Mouse (Mus musculus) G1E (cell line): ENCODE results near the gene Icmt. TPM values are rescaled to one million over a fixed set of nuclear protein-coding genes. Genes with fewer than 3 reads are reported as not detected.

Experiments used
- ATAC-seq: 2 replicates; pipeline ENCODE4 v1.8.0; 2016; ENCODE audit warnings: mild to moderate bottlenecking; ENCODE audit not compliant: insufficient number of reproducible peaks, poor library complexity, low FRiP score, severe bottlenecking; ENCODE audit errors: extremely low read depth
- DNase-seq: peaks from one replicate; pipeline ENCODE4 v3.0.0; 2012; ENCODE audit warnings: low spot score
- H3K27me3 ChIP-seq: 2 replicates; pipeline ENCODE4 v1.6.1; 2012; ENCODE audit warnings: mild to moderate bottlenecking, low read length, inconsistent platforms; ENCODE audit not compliant: insufficient read depth
- H3K36me3 ChIP-seq: replicated peaks from 2 replicates; pipeline ENCODE3; 2012; ENCODE audit warnings: mild to moderate bottlenecking, inconsistent platforms
- H3K4me1 ChIP-seq: 2 replicates; pipeline ENCODE4 v1.6.1; 2012; ENCODE audit warnings: low read depth, low read length, inconsistent platforms, mixed read lengths; ENCODE audit not compliant: insufficient read depth
- H3K4me3 ChIP-seq: 2 replicates; pipeline ENCODE4 v1.5.1; 2012; ENCODE audit warnings: low read depth, mild to moderate bottlenecking, inconsistent platforms, low read length, moderate library complexity, mixed read lengths
- H3K9me3 ChIP-seq: replicated peaks from 2 replicates; pipeline ENCODE4 v1.6.1; 2012; ENCODE audit warnings: inconsistent platforms
- CTCF ChIP-seq: IDR thresholded peaks from 2 replicates; pipeline ENCODE4 v1.5.1; 2012; ENCODE audit warnings: low read depth, low read length, inconsistent platforms, mixed read lengths
- GATA1 ChIP-seq: IDR thresholded peaks from 2 replicates; pipeline ENCODE4 v1.6.1; 2012; ENCODE audit warnings: borderline replicate concordance, low read length, inconsistent platforms, mixed read lengths
- GATA2 ChIP-seq: IDR thresholded peaks from 2 replicates; pipeline ENCODE4 v1.6.1; 2012; ENCODE audit warnings: low read depth, low read length, inconsistent platforms, borderline replicate concordance
- POLR2AphosphoS5 ChIP-seq: IDR thresholded peaks from 2 replicates; pipeline ENCODE4 v1.6.1; 2012; ENCODE audit warnings: low read depth, low read length, inconsistent platforms; ENCODE audit not compliant: insufficient replicate concordance
- TAL1 ChIP-seq: conservative IDR thresholded peaks from 2 replicates; pipeline ENCODE4 v1.6.1; 2012; ENCODE audit warnings: low read depth, low read length, inconsistent platforms, mixed read lengths
- polyA plus RNA-seq: library from polyadenylated mRNA; stranded (reverse); fragments of >175 nt; gene quantifications from 2 replicates; pipeline ENCODE4 v1.2.3, GENCODE M21; 2012
- total RNA-seq, 2 experiments: library from RNA; stranded (forward) in 1 of 2; stranded (reverse) in 1 of 2; fragments of 200-1000 nt in 1 of 2; fragments of >200 nt in 1 of 2; fragmentation: Nextera tagmentation in 1 of 2; gene quantifications; 2 replicates each; pipeline ENCODE4 v1.2.3; 2014 to 2017

Icmt gene
- total and polyA plus RNA-seq, 3 experiments: 19.0 to 21.9 (median 21.5) TPM

- H3K4me1 ChIP-seq: peaks cover 25% of the 10 kb centered on the region
- no peak for ATAC-seq
Measured at GRCm38 (mm10) chr4:152324641-152325562, 27.9 kb downstream of the Icmt start.

GRCm38 (mm10) chr4:152325574-152326411 is 28.8 kb downstream of the Icmt start, which contains the start of gene Rpl22:
Gene Rpl22 (plus strand): TSS chr4:152325742.
- H3K9me3 ChIP-seq: peaks cover 20% of the 10 kb centered on the region
- no peak for TF ChIP-seq GATA1
- no peak for TF ChIP-seq GATA2
- TF ChIP-seq TAL1: no peak
- TF ChIP-seq POLR2AphosphoS5: no peak
- TF ChIP-seq CTCF: no peak
- H3K27me3 ChIP-seq: no peaks in the 10 kb centered on the region
- H3K36me3 ChIP-seq: peaks cover 30% of the 10 kb centered on the region
- ATAC-seq (peak; percentile 87), DNase-seq (peak; percentile 72)
- H3K4me3 ChIP-seq: peak within 1 kb of the TSS; percentile 78
- peaks cover 32% of the 10 kb centered on the region for H3K4me1 ChIP-seq

More at GRCm38 (mm10) chr4:152324641-152325562, 27.9 kb downstream of the Icmt start:
- Histone ChIP-seq H3K27me3 (no peaks in the 10 kb centered on the region), H3K4me3 (peak overlapping the region; percentile 78; the same call in 1 of the 2 replicates), H3K36me3 (peaks cover 21% of the 10 kb centered on the region), H3K9me3 (peaks cover 17% of the 10 kb centered on the region)
- TF ChIP-seq CTCF (no peak), GATA2 (no peak), TAL1 (no peak), GATA1 (no peak), POLR2AphosphoS5 (no peak)
- no peak for DNase-seq

- H3K9me3 ChIP-seq: peaks cover 20% of the 10 kb centered on the region
- ATAC-seq: no peak
- H3K4me1 ChIP-seq: peaks cover 37% of the 10 kb centered on the region
- peak overlapping the region; percentile 78 for H3K4me3 ChIP-seq
- DNase-seq: no peak
- no peak for TF ChIP-seq GATA2
- TF ChIP-seq GATA1: no peak
- no peak for TF ChIP-seq POLR2AphosphoS5
- no peak for TF ChIP-seq CTCF
- TF ChIP-seq TAL1: no peak
- H3K36me3 ChIP-seq: peaks cover 38% of the 10 kb centered on the region
- no peaks in the 10 kb centered on the region for H3K27me3 ChIP-seq
Measured at GRCm38 (mm10) chr4:152326543-152326942, 29.5 kb downstream of the Icmt start.

GRCm38 (mm10) chr4:152328691-152329090 is 31.7 kb downstream of the Icmt start:
- peaks cover 39% of the 10 kb centered on the region for H3K4me1 ChIP-seq
- peaks cover 58% of the 10 kb centered on the region for H3K36me3 ChIP-seq
- no peak overlapping the region; the same call in 1 of the 2 replicates for H3K4me3 ChIP-seq
- ATAC-seq: no peak
- TF ChIP-seq GATA1 (no peak), CTCF (no peak), TAL1 (no peak), GATA2 (no peak), POLR2AphosphoS5 (no peak)
- H3K9me3 ChIP-seq: peaks cover 22% of the 10 kb centered on the region
- H3K27me3 ChIP-seq: no peaks in the 10 kb centered on the region
- no peak for DNase-seq

GRCm38 (mm10) chr4:152332952-152333351 is 35.9 kb downstream of the Icmt start:
- Histone ChIP-seq H3K27me3 (no peaks in the 10 kb centered on the region), H3K9me3 (peaks cover 20% of the 10 kb centered on the region), H3K4me1 (peaks cover 27% of the 10 kb centered on the region), H3K4me3 (no peak overlapping the region), H3K36me3 (peaks cover 74% of the 10 kb centered on the region)
- no peak for TF ChIP-seq GATA2
- TF ChIP-seq CTCF: peak; percentile 29; the same call in 1 of the 2 replicates
- TF ChIP-seq GATA1: no peak
- DNase-seq: peak; percentile 65
- 0 out of 2 replicates have a peak, but pooled peaks have one; percentile 41 for ATAC-seq

- H3K27me3 ChIP-seq: no peaks in the 10 kb centered on the region
- no peak for DNase-seq
- peaks cover 24% of the 10 kb centered on the region for H3K4me1 ChIP-seq
- ATAC-seq: no peak
- peaks cover 26% of the 10 kb centered on the region for H3K9me3 ChIP-seq
- TF ChIP-seq CTCF: no peak
- H3K4me3 ChIP-seq: no peak overlapping the region
- peaks cover 71% of the 10 kb centered on the region for H3K36me3 ChIP-seq
Measured at GRCm38 (mm10) chr4:152333587-152333986, 36.6 kb downstream of the Icmt start.
